Mouse (Mus musculus): Measurements from ENCODE around the gene Lig4.

Lig4 gene

GRCm38 (mm10) chr8:9929746-9930445, 47.6 kb downstream of the Lig4 start:
- DNase-seq (ENCODE audit: low spot score in 2 of 2): no peak

Measured in spleen, postnatal 36 days (tissue).